Mouse (Mus musculus) gastrocnemius, postnatal 25 days (tissue): ENCODE results near the gene Alkbh7. TPM values are rescaled to one million over a fixed set of nuclear protein-coding genes. Genes with fewer than 3 reads are reported as not detected.

Experiments
- DNase-seq: peaks from one replicate; pipeline ENCODE4 v3.0.0; 2022
- total RNA-seq, 2 experiments: library from RNA; stranded (reverse); gene quantifications; 1 replicate in 1 of 2; 2 replicates in 1 of 2; pipeline ENCODE4 v1.2.3; 2021

Gene Alkbh7
- total RNA-seq, 2 experiments from 2014 or later, result 24.4 to 28.3 TPM

GRCm38 (mm10) chr17:57030931-57031660 lies 34.0 kb downstream of the Alkbh7 start, which contains the start of gene Khsrp:
TSS of gene Khsrp (minus strand) at chr17:57031522.
- DNase-seq, result no peak

- DNase-seq, result peak; percentile 100
Observed at GRCm38 (mm10) chr17:57031661-57032420, 34.7 kb downstream of the Alkbh7 start.

GRCm38 (mm10) chr17:57032854-57033253 lies 35.7 kb downstream of the Alkbh7 start:
- no peak for DNase-seq

- DNase-seq, result no peak
Observed at GRCm38 (mm10) chr17:57038978-57039377, 41.8 kb downstream of the Alkbh7 start.

GRCm38 (mm10) chr17:57041554-57041953 lies 44.4 kb downstream of the Alkbh7 start, which contains the start of gene Slc25a41:
TSS of gene Slc25a41 (minus strand) at chr17:57041654.
- DNase-seq, result no peak

GRCm38 (mm10) chr17:57047406-57047805 lies 50.3 kb downstream of the Alkbh7 start:
- no peak for DNase-seq

GRCm38 (mm10) chr17:57048816-57049215 lies 51.7 kb downstream of the Alkbh7 start:
- no peak for DNase-seq

Other genes starting within 250 kb of the Alkbh7 start
- 1 to 10 TPM; 1.9 to 3.1 TPM for gene Nrtn, start 239.8 kb upstream of the Alkbh7 start, total RNA-seq
- gene Dus3l, start 232.6 kb upstream of the Alkbh7 start, total RNA-seq, result 10 to 100 TPM; 12.4 to 14.5 TPM
- under 1 TPM in 1 of 2 experiments, not detected in 1; 0.33 TPM for gene Prr22, start 227.1 kb upstream of the Alkbh7 start, total RNA-seq
- 1 to 10 TPM; 3.0 to 4.1 TPM for gene Rfx2, start 166.3 kb upstream of the Alkbh7 start, total RNA-seq
- not detected for gene Acsbg2, start 122.9 kb upstream of the Alkbh7 start, total RNA-seq
- not detected for gene 1700061G19Rik, start 121.9 kb upstream of the Alkbh7 start, total RNA-seq
- gene Mllt1, start 61.9 kb upstream of the Alkbh7 start, total RNA-seq, result 10 to 100 TPM; 16.0 to 16.5 TPM
- not detected for gene Acer1, start 15.2 kb upstream of the Alkbh7 start, total RNA-seq
- gene Clpp, start 7.0 kb upstream of the Alkbh7 start, total RNA-seq, result 10 to 100 TPM; 29.8 to 31.3 TPM
- not detected for gene Pspn, start 2.7 kb downstream of the Alkbh7 start, total RNA-seq
- 10 to 100 TPM; 16.1 to 18.7 TPM for gene Gtf2f1, start 13.9 kb downstream of the Alkbh7 start, total RNA-seq
- not detected for gene Gm17949, start 14.1 kb downstream of the Alkbh7 start, total RNA-seq
- gene Khsrp, start 34.2 kb downstream of the Alkbh7 start, total RNA-seq, result 10 to 100 TPM; 23.4 to 24.1 TPM
- gene Slc25a41, start 44.3 kb downstream of the Alkbh7 start, total RNA-seq, result not detected
- gene Crb3, start 61.8 kb downstream of the Alkbh7 start, total RNA-seq, result under 1 TPM; 0.77 to 0.99 TPM
- 10 to 100 TPM; 35.8 to 48.9 TPM for gene Slc25a23, start 62.5 kb downstream of the Alkbh7 start, total RNA-seq
- gene Dennd1c, start 81.2 kb downstream of the Alkbh7 start, total RNA-seq, result 1 to 10 TPM in 1 of 2 experiments, under 1 TPM in 1; 0.31 to 1.2 TPM
- 1 to 10 TPM; 1.1 to 1.3 TPM for gene Tubb4a, start 90.4 kb downstream of the Alkbh7 start, total RNA-seq
- gene Tnfsf9, start 108.0 kb downstream of the Alkbh7 start, total RNA-seq, result under 1 TPM; 0.27 to 0.41 TPM
- gene Cd70, start 152.4 kb downstream of the Alkbh7 start, total RNA-seq, result not detected
- not detected for gene Tnfsf14, start 196.8 kb downstream of the Alkbh7 start, total RNA-seq
- gene C3, start 230.8 kb downstream of the Alkbh7 start, total RNA-seq, result 10 to 100 TPM in 1 of 2 experiments, 1 to 10 TPM in 1; 2.5 to 26.2 TPM